Mouse (Mus musculus): ENCODE measurements around the gene Lrrk1. TPM values are rescaled to one million over a fixed set of nuclear protein-coding genes. Genes with fewer than 3 reads are reported as not detected.
A peak's percentile ranks its signal among the peaks of the same experiment; 100 is the strongest.

Gene Lrrk1
- polyA plus RNA-seq, 1 experiment from 2014 or later, result 2.2 TPM

DNA sequence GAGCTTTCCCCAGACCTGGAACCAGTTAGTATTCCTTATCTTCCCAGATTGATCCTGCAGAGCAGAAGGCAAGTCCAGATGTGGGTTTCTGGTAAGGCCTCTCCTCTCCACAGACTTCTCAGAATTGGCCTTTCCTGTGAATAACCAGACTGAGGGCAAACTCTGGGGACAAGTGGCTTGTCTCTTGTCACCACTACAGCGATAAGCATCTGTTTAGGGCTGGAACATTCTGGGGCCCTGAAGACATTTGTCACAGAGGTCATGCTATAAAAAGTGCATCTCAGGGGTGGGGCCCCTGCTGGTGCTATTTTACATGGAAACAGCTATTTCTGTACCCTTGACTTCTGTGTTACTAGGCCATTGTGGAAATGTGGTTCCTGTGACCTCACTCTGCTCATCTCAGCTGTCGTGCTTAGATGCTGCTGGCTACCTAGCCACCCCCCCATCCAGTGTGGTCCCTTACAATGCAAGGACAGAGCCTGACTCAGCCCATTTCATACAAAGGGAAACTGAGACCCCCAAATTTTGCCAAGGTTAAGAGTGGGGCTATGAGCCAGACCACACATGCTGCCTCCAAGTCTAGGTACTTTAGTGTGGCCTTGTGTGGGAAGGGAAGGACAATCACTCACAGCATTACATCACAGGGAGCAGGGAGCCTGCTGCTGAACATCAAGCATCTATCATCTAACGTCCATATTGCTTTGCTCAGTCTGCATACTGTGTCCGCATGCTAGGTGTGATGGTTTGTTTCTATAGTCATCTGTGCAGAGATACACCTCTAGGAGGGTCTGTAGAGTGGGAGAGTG is 154.8 kb downstream of the Lrrk1 start:
- H3K4me3 ChIP-seq, result no peak overlapping the region
- H3K9me3 ChIP-seq, result no peaks in the 10 kb centered on the region
- no peak overlapping the region for H3K4me2 ChIP-seq (replicated peaks)
- no peak overlapping the region for H3K27ac ChIP-seq (replicated peaks)
- no peaks in the 10 kb centered on the region for H3K27me3 ChIP-seq
- H3K4me1 ChIP-seq, result peaks cover 9% of the 10 kb centered on the region
- no peak for ATAC-seq (replicated peaks)
- no peaks in the 10 kb centered on the region for H3K36me3 ChIP-seq
- no peak overlapping the region for H3K9ac ChIP-seq (replicated peaks)
- WGBS, result 86% methylated on average over 4 of the region's 4 CpGs

GRCm38 (mm10) chr7:66231861-66232260 is 156.3 kb downstream of the Lrrk1 start:
- Histone ChIP-seq H3K27ac (replicated peaks) (no peak overlapping the region), H3K9ac (replicated peaks) (no peak overlapping the region), H3K4me2 (replicated peaks) (no peak overlapping the region), H3K27me3 (no peaks in the 10 kb centered on the region), H3K4me3 (no peak overlapping the region), H3K9me3 (no peaks in the 10 kb centered on the region), H3K4me1 (peaks cover 9% of the 10 kb centered on the region), H3K36me3 (no peaks in the 10 kb centered on the region)
- no peak for ATAC-seq (replicated peaks)
- 86% methylated on average over 4 of the region's 4 CpGs for whole genome bisulfite sequencing

- Histone ChIP-seq H3K9me3 (no peaks in the 10 kb centered on the region), H3K36me3 (no peaks in the 10 kb centered on the region), H3K27me3 (no peaks in the 10 kb centered on the region), H3K4me3 (no peak overlapping the region), H3K4me2 (replicated peaks) (no peak overlapping the region), H3K4me1 (peaks cover 9% of the 10 kb centered on the region), H3K9ac (replicated peaks) (no peak overlapping the region), H3K27ac (replicated peaks) (peak overlapping the region; percentile 27)
- WGBS, result 20% methylated on average over 17 of the region's 17 CpGs
- peak; percentile 60; the same call in 1 of the 2 replicates for ATAC-seq (replicated peaks)
Observed at GRCm38 (mm10) chr7:66230638-66231550, 157.3 kb downstream of the Lrrk1 start.

DNA sequence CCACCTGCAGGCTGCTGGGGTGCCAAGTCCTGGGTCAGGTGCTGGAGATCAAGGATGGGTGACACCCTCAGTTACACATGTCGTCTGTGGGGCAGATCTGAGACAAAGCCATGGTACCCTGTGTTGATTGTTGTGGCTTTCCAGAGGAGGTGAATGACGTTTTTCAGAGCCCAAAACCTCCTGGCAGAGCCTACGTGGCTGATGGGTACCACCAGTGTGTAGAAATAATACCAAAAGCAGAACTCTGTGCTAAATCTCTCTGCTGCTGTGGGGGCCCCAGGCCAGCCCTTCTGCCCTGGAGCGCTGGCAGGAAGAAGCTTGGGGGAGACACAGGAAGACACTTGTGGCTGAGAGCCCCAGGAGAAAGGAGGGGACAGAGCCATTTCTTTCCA is 157.9 kb downstream of the Lrrk1 start:
- Histone ChIP-seq H3K36me3 (no peaks in the 10 kb centered on the region), H3K4me1 (peaks cover 9% of the 10 kb centered on the region), H3K9me3 (no peaks in the 10 kb centered on the region), H3K27ac (replicated peaks) (peak overlapping the region; percentile 27; the same call in 1 of the 2 replicates), H3K27me3 (no peaks in the 10 kb centered on the region), H3K9ac (replicated peaks) (no peak overlapping the region), H3K4me3 (no peak overlapping the region), H3K4me2 (replicated peaks) (no peak overlapping the region)
- 22% methylated on average over 4 of the region's 4 CpGs for WGBS
- peak; percentile 13; the same call in 1 of the 2 replicates for ATAC-seq (replicated peaks)

- H3K27me3 ChIP-seq, result no peaks in the 10 kb centered on the region
- no peak overlapping the region for H3K27ac ChIP-seq (replicated peaks)
- ATAC-seq (replicated peaks), result no peak
- 74% methylated on average over 7 of the region's 7 CpGs for WGBS
- no peak overlapping the region for H3K4me2 ChIP-seq (replicated peaks)
- peaks cover 9% of the 10 kb centered on the region for H3K4me1 ChIP-seq
- H3K9ac ChIP-seq (replicated peaks), result no peak overlapping the region
- no peaks in the 10 kb centered on the region for H3K36me3 ChIP-seq
- no peaks in the 10 kb centered on the region for H3K9me3 ChIP-seq
- H3K4me3 ChIP-seq, result no peak overlapping the region
Observed at GRCm38 (mm10) chr7:66229433-66229832, 158.7 kb downstream of the Lrrk1 start.

DNA sequence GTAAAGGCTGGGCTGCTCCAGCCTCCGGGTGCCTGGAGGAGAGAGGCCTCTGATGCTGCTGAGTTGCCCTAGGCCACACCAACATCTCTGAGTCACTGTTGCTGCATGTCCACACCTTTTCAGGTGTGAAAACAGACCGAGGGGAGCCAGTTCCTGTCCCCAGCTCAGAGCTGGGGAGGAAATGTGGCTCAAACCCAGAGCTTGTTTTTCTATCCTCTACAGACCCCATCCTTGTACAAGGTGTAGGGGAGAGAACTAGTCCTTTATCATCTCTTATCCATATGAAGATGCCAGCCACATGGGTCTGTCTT is 159.6 kb downstream of the Lrrk1 start:
- Histone ChIP-seq H3K4me2 (replicated peaks) (no peak overlapping the region), H3K9me3 (no peaks in the 10 kb centered on the region), H3K9ac (replicated peaks) (no peak overlapping the region), H3K27me3 (no peaks in the 10 kb centered on the region), H3K36me3 (no peaks in the 10 kb centered on the region), H3K27ac (replicated peaks) (no peak overlapping the region), H3K4me3 (no peak overlapping the region), H3K4me1 (peaks cover 9% of the 10 kb centered on the region)
- 82% methylated on average over 2 of the region's 2 CpGs for WGBS
- ATAC-seq (replicated peaks), result no peak

- Histone ChIP-seq H3K4me2 (replicated peaks) (no peak overlapping the region), H3K9ac (replicated peaks) (no peak overlapping the region), H3K36me3 (no peaks in the 10 kb centered on the region), H3K27ac (replicated peaks) (no peak overlapping the region), H3K27me3 (no peaks in the 10 kb centered on the region), H3K4me1 (peaks cover 9% of the 10 kb centered on the region), H3K9me3 (no peaks in the 10 kb centered on the region), H3K4me3 (no peak overlapping the region)
- no peak for ATAC-seq (replicated peaks)
- 89% methylated on average over 13 of the region's 13 CpGs for WGBS
Observed at GRCm38 (mm10) chr7:66227814-66228609, 160.1 kb downstream of the Lrrk1 start.

- Histone ChIP-seq H3K9ac (replicated peaks) (no peak overlapping the region), H3K4me2 (replicated peaks) (no peak overlapping the region), H3K27me3 (no peaks in the 10 kb centered on the region), H3K36me3 (no peaks in the 10 kb centered on the region), H3K4me1 (peaks cover 7% of the 10 kb centered on the region), H3K9me3 (no peaks in the 10 kb centered on the region), H3K27ac (replicated peaks) (no peak overlapping the region), H3K4me3 (no peak overlapping the region)
- ATAC-seq (replicated peaks), result no peak
- WGBS, result 88% methylated on average over 3 of the region's 3 CpGs
Observed at GRCm38 (mm10) chr7:66225881-66226280, 162.3 kb downstream of the Lrrk1 start.

DNA sequence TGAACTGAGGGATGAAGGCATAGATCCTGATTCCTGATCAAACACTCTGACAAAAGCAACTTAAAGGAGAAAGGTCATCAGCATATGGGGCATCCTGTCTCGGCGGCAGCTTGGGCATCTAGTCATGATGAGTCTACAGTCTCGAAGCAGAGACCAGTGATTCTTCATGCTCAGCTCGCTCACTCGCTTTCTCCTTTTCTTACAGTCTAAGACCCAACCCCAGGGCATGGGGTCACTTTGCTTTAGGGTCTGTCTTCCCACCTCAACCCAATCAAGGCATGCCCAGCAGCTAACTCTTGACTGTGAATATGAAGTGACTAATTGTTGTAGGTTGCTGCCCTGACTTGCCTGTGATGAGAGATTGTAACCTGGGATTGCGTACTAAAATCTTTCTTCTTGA is 163.6 kb downstream of the Lrrk1 start:
- Histone ChIP-seq H3K4me2 (replicated peaks) (no peak overlapping the region), H3K27ac (replicated peaks) (no peak overlapping the region), H3K4me1 (no peaks in the 10 kb centered on the region), H3K9me3 (no peaks in the 10 kb centered on the region), H3K9ac (replicated peaks) (no peak overlapping the region), H3K36me3 (no peaks in the 10 kb centered on the region), H3K27me3 (no peaks in the 10 kb centered on the region), H3K4me3 (no peak overlapping the region)
- WGBS, result 97% methylated on average over 6 of the region's 6 CpGs
- ATAC-seq (replicated peaks), result no peak

DNA sequence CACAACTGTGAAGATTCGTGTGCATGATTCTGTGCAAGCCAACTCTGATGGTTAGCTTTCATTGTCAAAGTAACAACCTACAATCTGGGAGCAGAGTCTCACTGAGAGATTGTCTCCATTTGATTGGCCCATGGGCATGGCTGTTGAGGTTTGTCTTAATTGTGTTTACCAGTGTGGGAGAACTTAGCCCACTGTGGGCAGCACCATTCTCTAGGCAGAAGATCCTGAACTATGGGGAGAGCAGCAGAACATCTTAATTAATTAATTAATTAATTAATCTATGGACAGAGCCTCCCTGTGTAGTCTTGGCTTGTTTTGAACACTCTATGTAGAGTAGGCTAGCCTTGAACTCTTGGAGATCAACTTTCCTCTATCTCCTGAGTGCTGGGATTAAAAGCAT is 164.4 kb downstream of the Lrrk1 start:
- Histone ChIP-seq H3K36me3 (no peaks in the 10 kb centered on the region), H3K4me1 (no peaks in the 10 kb centered on the region)
- WGBS, result 85% methylated on average over 1 of the region's 1 CpGs

DNA sequence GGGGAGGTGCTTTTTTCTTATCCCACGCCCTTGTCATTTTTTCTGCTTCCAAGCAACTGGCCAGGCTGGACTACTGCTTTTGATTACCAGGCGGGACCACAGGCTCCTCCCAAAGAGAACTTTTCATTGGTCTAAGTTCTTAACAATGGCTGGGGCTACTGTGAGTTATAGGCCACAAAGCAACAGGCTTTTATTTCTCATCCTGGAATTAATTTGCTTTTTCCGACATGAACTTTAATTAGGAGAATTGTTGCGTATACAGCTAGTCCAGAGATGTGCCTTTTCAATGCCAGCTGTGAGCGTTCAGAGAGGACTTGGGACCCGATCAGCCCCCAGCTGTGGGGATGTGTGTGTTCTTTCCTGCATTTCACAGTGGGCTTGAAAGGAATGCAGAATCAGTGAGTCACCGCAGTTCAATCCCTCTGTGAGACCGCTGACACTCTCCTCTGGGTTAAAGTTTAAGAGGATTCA is 165.5 kb downstream of the Lrrk1 start:
- H3K27me3 ChIP-seq, result no peaks in the 10 kb centered on the region
- no peak overlapping the region for H3K27ac ChIP-seq (replicated peaks)
- H3K4me2 ChIP-seq (replicated peaks), result no peak overlapping the region
- H3K4me1 ChIP-seq, result peaks cover 5% of the 10 kb centered on the region; the same call in 1 of the 2 replicates
- no peak for ATAC-seq (replicated peaks)
- H3K9me3 ChIP-seq, result no peaks in the 10 kb centered on the region
- H3K9ac ChIP-seq (replicated peaks), result no peak overlapping the region
- WGBS, result 10% methylated on average over 8 of the region's 8 CpGs
- no peaks in the 10 kb centered on the region for H3K36me3 ChIP-seq
- no peak overlapping the region for H3K4me3 ChIP-seq

More for the DNA sequence above, 164.4 kb downstream of the Lrrk1 start:
- ATAC-seq (replicated peaks), result no peak
- no peak overlapping the region for H3K9ac ChIP-seq (replicated peaks)
- no peak overlapping the region for H3K4me3 ChIP-seq
- no peak overlapping the region for H3K4me2 ChIP-seq (replicated peaks)
- no peak overlapping the region for H3K27ac ChIP-seq (replicated peaks)
- H3K27me3 ChIP-seq, result no peaks in the 10 kb centered on the region
- H3K9me3 ChIP-seq, result no peaks in the 10 kb centered on the region

Data from forebrain, embryonic 15.5 days (tissue).